ENCODE assay signal across 15 mouse cellular contexts in genomic region chr15:63500453-63500852, GRCm38 (mm10).
DNase-seq lines count a peak whose midpoint lies in the region; ATAC-seq and TF ChIP-seq lines count a peak whose summit lies in the region.
"Had no signal": no experiment of that assay in that cellular context is flagged by ENCODE, and none has a peak within 500 bp of the region (broad histone marks: within the 10 kb centered on the region; RNA-seq: fewer than 3 reads in every experiment).

No protein-coding gene starts in this region.

- no peak overlapping the region for H3K27ac ChIP-seq in kidney, postnatal 0 days
- H3K27ac ChIP-seq in macrophage = peak overlapping the region; percentile 75
- H3K27ac ChIP-seq in midbrain, embryonic 15.5 days = no peak overlapping the region
- H3K27ac ChIP-seq: hindbrain, embryonic 10.5 days; neural tube, embryonic 12.5 days had no signal

- TF ChIP-seq CTCF in kidney, postnatal 0 days (IDR thresholded peaks at IDR 0.05; ENCODE audit: low read depth) = no peak
- no peak for TF ChIP-seq CTCF in brain, embryonic 14.5 days (IDR thresholded peaks at IDR 0.05; ENCODE audit: borderline replicate concordance, extremely low read depth, insufficient read depth, insufficient read length)

- no peaks in the 10 kb centered on the region for H3K4me1 ChIP-seq in kidney, postnatal 0 days (replicated peaks; ENCODE audit: insufficient read depth, low read length)
- no peaks in the 10 kb centered on the region for H3K4me1 ChIP-seq in midbrain, embryonic 15.5 days
- H3K4me1 ChIP-seq: neural tube, embryonic 12.5 days had no signal

- peak; percentile 9 for DNase-seq in embryo, embryonic 10 days (ENCODE audit: low spot score)
- no peak for DNase-seq in embryo, embryonic 9.5 days (ENCODE audit: extremely low spot score)
- DNase-seq in kidney, postnatal 0 days (ENCODE audit: low spot score) = peak; percentile 60
- DNase-seq in kidney, adult 8-10 months = no peak
- peak; percentile 8 for DNase-seq in brain, embryonic 14.5 days (ENCODE audit: low read depth)
- no peak for DNase-seq in left cerebral cortex, adult 18-20 months (ENCODE audit: low spot score in 2 of 2)
- DNase-seq: adrenal gland, adult 8-10 months; cerebellum, postnatal 36 days; midbrain, embryonic 14.5 days; spleen, adult 18-20 months had no signal

- no peaks in the 10 kb centered on the region for H3K36me3 ChIP-seq in kidney, postnatal 0 days (ENCODE audit: insufficient read depth, low read length)
- H3K36me3 ChIP-seq in macrophage (ENCODE audit: inconsistent target) = no peaks in the 10 kb centered on the region
- H3K36me3 ChIP-seq in midbrain, embryonic 15.5 days (replicated peaks) = no peaks in the 10 kb centered on the region
- H3K36me3 ChIP-seq: hindbrain, embryonic 10.5 days; neural tube, embryonic 12.5 days had no signal

- 33% methylated on average over 1 of the region's 1 CpGs for WGBS in kidney, postnatal 0 days
- WGBS in macrophage (ENCODE audit: missing documents) = 12% methylated on average over 1 of the region's 1 CpGs
- 19% methylated on average over 1 of the region's 1 CpGs for WGBS in midbrain, embryonic 15.5 days

- H3K9ac ChIP-seq in kidney, postnatal 0 days (ENCODE audit: low read depth, low read length) = no peak overlapping the region
- no peak overlapping the region for H3K9ac ChIP-seq in midbrain, embryonic 15.5 days
- H3K9ac ChIP-seq: neural tube, embryonic 12.5 days had no signal

- no peak for TF ChIP-seq POLR2A in brain, embryonic 14.5 days (IDR thresholded peaks at IDR 0.05; ENCODE audit: borderline replicate concordance, extremely low read depth, insufficient read depth, insufficient read length, poor library complexity, severe bottlenecking)

- H3K79me2 ChIP-seq in macrophage (ENCODE audit: inconsistent target) = no peaks in the 10 kb centered on the region

- no peak for ATAC-seq in kidney, postnatal 0 days (replicated peaks; ENCODE audit: low FRiP score, low read depth)
- no peak for ATAC-seq in midbrain, embryonic 15.5 days (replicated peaks)
- ATAC-seq: intestine, postnatal 0 days had no signal

- H3K4me3 ChIP-seq in kidney, postnatal 0 days (replicated peaks; ENCODE audit: low read depth, low read length) = no peak overlapping the region
- no peak overlapping the region for H3K4me3 ChIP-seq in macrophage (ENCODE audit: inconsistent target)
- no peak overlapping the region for H3K4me3 ChIP-seq in midbrain, embryonic 15.5 days
- H3K4me3 ChIP-seq: hindbrain, embryonic 10.5 days; neural tube, embryonic 12.5 days had no signal

- no peaks in the 10 kb centered on the region for H3K27me3 ChIP-seq in kidney, postnatal 0 days (ENCODE audit: insufficient read depth, low read length)
- no peaks in the 10 kb centered on the region for H3K27me3 ChIP-seq in midbrain, embryonic 15.5 days (replicated peaks)
- H3K27me3 ChIP-seq: neural tube, embryonic 12.5 days had no signal

- no peak overlapping the region for H3K4me2 ChIP-seq in kidney, postnatal 0 days (ENCODE audit: low read length)
- H3K4me2 ChIP-seq in midbrain, embryonic 15.5 days = no peak overlapping the region
- H3K4me2 ChIP-seq: neural tube, embryonic 12.5 days had no signal

- H3K9me3 ChIP-seq in kidney, postnatal 0 days (replicated peaks; ENCODE audit: low read length) = no peaks in the 10 kb centered on the region
- H3K9me3 ChIP-seq in midbrain, embryonic 15.5 days = no peaks in the 10 kb centered on the region
- H3K9me3 ChIP-seq: hindbrain, embryonic 10.5 days; neural tube, embryonic 12.5 days had no signal

Comparison
In these comparisons a context has a peak if more than half of its experiments do, and no peak if none do; other contexts are left out.
1. DNase-seq: peak in embryo, embryonic 10 days (single experiment), kidney, postnatal 0 days (single experiment) and brain, embryonic 14.5 days (single experiment); none in embryo, embryonic 9.5 days (single experiment), kidney, adult 8-10 months (0 of 2) and left cerebral cortex, adult 18-20 months (0 of 2).